Mouse (Mus musculus) lung, embryonic 16.5 days (tissue): ENCODE data around the gene Siah3. TPM values are rescaled to one million over a fixed set of nuclear protein-coding genes. Genes with fewer than 3 reads are reported as not detected.

Source experiments
- ATAC-seq: fragments of 200-750 bp; cut with Nextera tagmentation; 2 replicates; pipeline ENCODE4 v1.8.0; 2017; ENCODE audit warnings: low read depth, mild to moderate bottlenecking, moderate library complexity
- H3K27ac ChIP-seq: fragments of 300-500 bp; sonication (generic); 2 replicates; pipeline ENCODE4 v1.5.1; 2014; ENCODE audit warnings: mild to moderate bottlenecking, control low read depth, low read length
- H3K27me3 ChIP-seq: fragments of 300-500 bp; sonication (generic); 2 replicates; pipeline ENCODE4 v1.6.1; 2014; ENCODE audit warnings: low read depth, low read length, mixed read lengths; ENCODE audit not compliant: control insufficient read depth, insufficient read depth
- H3K36me3 ChIP-seq: fragments of 300-500 bp; sonication (generic); 2 replicates; pipeline ENCODE4 v1.6.1; 2014; ENCODE audit warnings: low read length; ENCODE audit not compliant: control insufficient read depth, insufficient read depth
- H3K4me1 ChIP-seq: fragments of 300-500 bp; sonication (generic); replicated peaks from 2 replicates; pipeline ENCODE4 v1.6.1; 2014; ENCODE audit warnings: low read length, mixed read lengths; ENCODE audit not compliant: control insufficient read depth, insufficient read depth
- H3K4me2 ChIP-seq: fragments of 300-500 bp; sonication (generic); 2 replicates; pipeline ENCODE4 v1.6.1; 2014; ENCODE audit warnings: low read depth, low read length, control low read depth
- H3K4me3 ChIP-seq: fragments of 300-500 bp; sonication (generic); 2 replicates; pipeline ENCODE4 v1.5.1; 2014; ENCODE audit warnings: mild to moderate bottlenecking, low read length, control low read depth
- H3K9ac ChIP-seq: fragments of 300-500 bp; sonication (generic); 2 replicates; pipeline ENCODE4 v1.6.1; 2014; ENCODE audit warnings: low read length, control low read depth
- H3K9me3 ChIP-seq: fragments of 300-500 bp; sonication (generic); 2 replicates; pipeline ENCODE4 v1.6.1; 2016; ENCODE audit warnings: low read length; ENCODE audit not compliant: control insufficient read depth
- WGBS: fragments of 180-500 bp; shearing (Covaris S2); extraction: QIAGEN DNeasy Blood & Tissue Kit; methylation state at CpG from one replicate; pipeline ENCODE4 v1.1.7; 2014; 5-methylcytosine and 5-hydroxymethylcytosine counted together
- polyA plus RNA-seq: library from polyadenylated mRNA; unstranded; fragments of >200 nt; fragmentation: Nextera tagmentation; extraction: Ambion mirVana; gene quantifications from 2 replicates; pipeline ENCODE4 v1.2.1, GENCODE M21; 2015

The Siah3 gene
- polyA plus RNA-seq, 1 experiment from 2014 or later = not detected

GRCm38 (mm10) chr14:75483176-75483546, 27.4 kb downstream of the Siah3 start:
- 81% methylated on average over 6 of the region's 6 CpGs for WGBS
- H3K27me3 ChIP-seq = no peaks in the 10 kb centered on the region
- H3K9me3 ChIP-seq = no peaks in the 10 kb centered on the region
- no peaks in the 10 kb centered on the region for H3K4me1 ChIP-seq
- no peaks in the 10 kb centered on the region for H3K36me3 ChIP-seq
- no peak overlapping the region for H3K4me3 ChIP-seq
- H3K27ac ChIP-seq = no peak overlapping the region
- no peak overlapping the region for H3K4me2 ChIP-seq
- no peak for ATAC-seq
- H3K9ac ChIP-seq = no peak overlapping the region

- WGBS = 76% methylated on average over 7 of the region's 7 CpGs
These were observed 32.1 kb downstream of the Siah3 start for GRCm38 (mm10) chr14:75487932-75488331.

GRCm38 (mm10) chr14:75493555-75494194, 37.9 kb downstream of the Siah3 start:
- H3K27ac ChIP-seq = no peak overlapping the region
- no peak overlapping the region for H3K9ac ChIP-seq
- 78% methylated on average over 14 of the region's 14 CpGs for WGBS
- no peak overlapping the region for H3K4me3 ChIP-seq
- no peak overlapping the region for H3K4me2 ChIP-seq
- no peaks in the 10 kb centered on the region for H3K9me3 ChIP-seq
- ATAC-seq = no peak
- H3K36me3 ChIP-seq = no peaks in the 10 kb centered on the region
- H3K27me3 ChIP-seq = no peaks in the 10 kb centered on the region
- no peaks in the 10 kb centered on the region for H3K4me1 ChIP-seq

More at GRCm38 (mm10) chr14:75487932-75488331, 32.1 kb downstream of the Siah3 start:
- H3K36me3 ChIP-seq = no peaks in the 10 kb centered on the region
- no peak overlapping the region for H3K27ac ChIP-seq
- H3K4me2 ChIP-seq = no peak overlapping the region
- H3K4me3 ChIP-seq = no peak overlapping the region
- H3K27me3 ChIP-seq = no peaks in the 10 kb centered on the region
- no peak overlapping the region for H3K9ac ChIP-seq
- H3K4me1 ChIP-seq = no peaks in the 10 kb centered on the region
- no peak for ATAC-seq
- H3K9me3 ChIP-seq = no peaks in the 10 kb centered on the region

GRCm38 (mm10) chr14:75494926-75495325, 39.1 kb downstream of the Siah3 start:
- Histone ChIP-seq H3K27ac (no peak overlapping the region), H3K27me3 (no peaks in the 10 kb centered on the region), H3K4me2 (no peak overlapping the region), H3K4me3 (no peak overlapping the region), H3K36me3 (no peaks in the 10 kb centered on the region), H3K9ac (no peak overlapping the region), H3K4me1 (no peaks in the 10 kb centered on the region), H3K9me3 (no peaks in the 10 kb centered on the region)
- WGBS = 59% methylated on average over 6 of the region's 6 CpGs
- no peak for ATAC-seq

GRCm38 (mm10) chr14:75501501-75501990, 45.8 kb downstream of the Siah3 start:
- Histone ChIP-seq H3K4me1 (no peaks in the 10 kb centered on the region), H3K9me3 (no peaks in the 10 kb centered on the region), H3K27me3 (no peaks in the 10 kb centered on the region), H3K4me3 (no peak overlapping the region), H3K4me2 (no peak overlapping the region), H3K9ac (no peak overlapping the region), H3K36me3 (no peaks in the 10 kb centered on the region), H3K27ac (no peak overlapping the region)
- ATAC-seq = no peak
- 54% methylated on average over 3 of the region's 3 CpGs for WGBS

- H3K27me3 ChIP-seq = no peaks in the 10 kb centered on the region
- no peak overlapping the region for H3K4me3 ChIP-seq
- H3K36me3 ChIP-seq = no peaks in the 10 kb centered on the region
- no peak overlapping the region for H3K9ac ChIP-seq
- WGBS = 42% methylated on average over 8 of the region's 8 CpGs
- no peaks in the 10 kb centered on the region for H3K9me3 ChIP-seq
- ATAC-seq = no peak; the same call in 1 of the 2 replicates
- no peak overlapping the region for H3K4me2 ChIP-seq
- H3K4me1 ChIP-seq = no peaks in the 10 kb centered on the region
- no peak overlapping the region for H3K27ac ChIP-seq
These were observed 46.7 kb downstream of the Siah3 start for GRCm38 (mm10) chr14:75502446-75502845.

GRCm38 (mm10) chr14:75504255-75504654, 48.5 kb downstream of the Siah3 start:
- H3K4me1 ChIP-seq = no peaks in the 10 kb centered on the region
- H3K9me3 ChIP-seq = no peaks in the 10 kb centered on the region
- WGBS = 39% methylated on average over 2 of the region's 2 CpGs
- no peak overlapping the region for H3K4me2 ChIP-seq
- no peak overlapping the region for H3K4me3 ChIP-seq
- no peaks in the 10 kb centered on the region for H3K36me3 ChIP-seq
- no peak overlapping the region for H3K27ac ChIP-seq
- H3K27me3 ChIP-seq = no peaks in the 10 kb centered on the region
- no peak for ATAC-seq
- H3K9ac ChIP-seq = no peak overlapping the region

- H3K9me3 ChIP-seq = no peaks in the 10 kb centered on the region
- no peak overlapping the region for H3K4me3 ChIP-seq
- H3K36me3 ChIP-seq = no peaks in the 10 kb centered on the region
- no peaks in the 10 kb centered on the region for H3K27me3 ChIP-seq
- no peak overlapping the region for H3K27ac ChIP-seq
- no peak overlapping the region for H3K9ac ChIP-seq
- 41% methylated on average over 8 of the region's 8 CpGs for WGBS
- no peaks in the 10 kb centered on the region for H3K4me1 ChIP-seq
- H3K4me2 ChIP-seq = no peak overlapping the region
- no peak for ATAC-seq
These were observed 49.5 kb downstream of the Siah3 start for GRCm38 (mm10) chr14:75505126-75505840.

GRCm38 (mm10) chr14:75506246-75506645, 50.5 kb downstream of the Siah3 start:
- Histone ChIP-seq H3K36me3 (no peaks in the 10 kb centered on the region), H3K27ac (no peak overlapping the region)
- 65% methylated on average over 3 of the region's 3 CpGs for WGBS

More at GRCm38 (mm10) chr14:75506246-75506645, 50.5 kb downstream of the Siah3 start:
- Histone ChIP-seq H3K4me2 (no peak overlapping the region), H3K9me3 (no peaks in the 10 kb centered on the region), H3K4me1 (no peaks in the 10 kb centered on the region), H3K9ac (no peak overlapping the region), H3K4me3 (no peak overlapping the region), H3K27me3 (no peaks in the 10 kb centered on the region)
- no peak for ATAC-seq
